Mouse (Mus musculus) kidney, embryonic 15.5 days (tissue): ENCODE measurements at regions not wholly inside any gene's neighbourhood (a gene's known extent, or its start where the extent isn't known, plus 50 kb on each side); places are given as distances from the start of the nearest gene placed in this dataset.

ENCODE experiments used
- ATAC-seq: fragments of 200-750 bp; cut with Nextera tagmentation; replicated peaks from 2 replicates; pipeline ENCODE4 v1.8.0; 2017; ENCODE audit warnings: moderate TSS enrichment; ENCODE audit not compliant: low FRiP score
- H3K27ac ChIP-seq: fragments of 300-500 bp; sonication (generic); 2 replicates; pipeline ENCODE4 v1.5.1; 2015; ENCODE audit warnings: mild to moderate bottlenecking, inconsistent platforms
- H3K27me3 ChIP-seq: fragments of 300-500 bp; sonication (generic); 2 replicates; pipeline ENCODE4 v1.6.1; 2015; ENCODE audit warnings: inconsistent platforms
- H3K36me3 ChIP-seq: fragments of 300-500 bp; sonication (generic); 2 replicates; pipeline ENCODE4 v1.6.1; 2015; ENCODE audit warnings: inconsistent platforms
- H3K4me1 ChIP-seq: fragments of 300-500 bp; sonication (generic); 2 replicates; pipeline ENCODE4 v1.6.1; 2015; ENCODE audit warnings: inconsistent platforms
- H3K4me2 ChIP-seq: fragments of 300-500 bp; sonication (generic); 2 replicates; pipeline ENCODE4 v1.6.1; 2015; ENCODE audit warnings: moderate library complexity, mild to moderate bottlenecking, inconsistent platforms
- H3K4me3 ChIP-seq: fragments of 300-500 bp; sonication (generic); replicated peaks from 2 replicates; pipeline ENCODE4 v1.5.1; 2015; ENCODE audit warnings: mild to moderate bottlenecking, inconsistent platforms
- H3K9ac ChIP-seq: fragments of 300-500 bp; sonication (generic); 2 replicates; pipeline ENCODE4 v1.6.1; 2015; ENCODE audit warnings: mild to moderate bottlenecking, inconsistent platforms
- H3K9me3 ChIP-seq: fragments of 300-500 bp; sonication (generic); replicated peaks from 2 replicates; pipeline ENCODE4 v1.6.1; 2016; ENCODE audit warnings: inconsistent platforms
- WGBS: fragments of 180-500 bp; shearing (Covaris S2); methylation state at CpG from one replicate; pipeline ENCODE4 v1.1.7; 2015; ENCODE audit warnings: mixed read lengths; 5-methylcytosine and 5-hydroxymethylcytosine counted together

DNA sequence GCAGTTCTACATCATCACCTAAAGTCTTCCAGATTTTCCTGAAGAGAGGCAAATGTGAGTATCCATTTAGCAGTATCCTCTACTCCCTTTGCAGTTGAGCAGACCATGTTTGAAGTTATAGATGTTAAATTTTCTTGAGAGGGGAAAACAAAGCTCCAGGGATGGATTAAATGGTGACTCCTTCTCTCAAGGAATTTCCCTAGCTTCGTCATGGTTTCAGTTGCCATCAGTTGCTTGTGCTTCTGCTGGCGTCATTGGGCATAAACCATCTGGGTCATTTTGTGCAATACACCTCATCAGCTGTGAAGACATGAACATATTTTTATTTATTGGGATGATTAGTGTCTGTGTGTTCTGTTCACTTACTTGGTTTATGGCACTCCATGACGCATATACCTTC is 72.7 kb upstream of the Cdkn2b start:
- 91% methylated on average over 3 of the region's 3 CpGs for WGBS
- no peak for ATAC-seq

GRCm38 (mm10) chr4:89382434-89382976 is 71.7 kb upstream of the Cdkn2b start:
- Histone ChIP-seq H3K9ac (no peak overlapping the region), H3K4me2 (no peak overlapping the region), H3K36me3 (no peaks in the 10 kb centered on the region), H3K27ac (no peak overlapping the region), H3K4me3 (no peak overlapping the region), H3K9me3 (no peaks in the 10 kb centered on the region), H3K4me1 (no peaks in the 10 kb centered on the region), H3K27me3 (no peaks in the 10 kb centered on the region)
- no peak for ATAC-seq
- WGBS: 75% methylated on average over 4 of the region's 4 CpGs

More for the DNA sequence above, 72.7 kb upstream of the Cdkn2b start:
- no peak overlapping the region for H3K4me3 ChIP-seq
- H3K9ac ChIP-seq: no peak overlapping the region
- no peaks in the 10 kb centered on the region for H3K36me3 ChIP-seq
- no peaks in the 10 kb centered on the region for H3K4me1 ChIP-seq
- H3K27me3 ChIP-seq: no peaks in the 10 kb centered on the region
- no peak overlapping the region for H3K4me2 ChIP-seq
- no peaks in the 10 kb centered on the region for H3K9me3 ChIP-seq
- no peak overlapping the region for H3K27ac ChIP-seq

GRCm38 (mm10) chr4:89381763-89382162 is 70.9 kb upstream of the Cdkn2b start:
- ATAC-seq: no peak
- Histone ChIP-seq H3K9me3 (no peaks in the 10 kb centered on the region), H3K36me3 (no peaks in the 10 kb centered on the region), H3K27ac (no peak overlapping the region), H3K4me1 (no peaks in the 10 kb centered on the region), H3K4me3 (no peak overlapping the region), H3K27me3 (no peaks in the 10 kb centered on the region), H3K4me2 (no peak overlapping the region), H3K9ac (no peak overlapping the region)
- 85% methylated on average over 2 of the region's 2 CpGs for WGBS

GRCm38 (mm10) chr4:89381077-89381476 is 70.2 kb upstream of the Cdkn2b start:
- Histone ChIP-seq H3K4me1 (no peaks in the 10 kb centered on the region), H3K4me2 (no peak overlapping the region), H3K36me3 (no peaks in the 10 kb centered on the region), H3K4me3 (no peak overlapping the region), H3K9ac (no peak overlapping the region), H3K27me3 (no peaks in the 10 kb centered on the region), H3K27ac (no peak overlapping the region), H3K9me3 (no peaks in the 10 kb centered on the region)
- no peak for ATAC-seq
- 88% methylated on average over 5 of the region's 5 CpGs for WGBS

DNA sequence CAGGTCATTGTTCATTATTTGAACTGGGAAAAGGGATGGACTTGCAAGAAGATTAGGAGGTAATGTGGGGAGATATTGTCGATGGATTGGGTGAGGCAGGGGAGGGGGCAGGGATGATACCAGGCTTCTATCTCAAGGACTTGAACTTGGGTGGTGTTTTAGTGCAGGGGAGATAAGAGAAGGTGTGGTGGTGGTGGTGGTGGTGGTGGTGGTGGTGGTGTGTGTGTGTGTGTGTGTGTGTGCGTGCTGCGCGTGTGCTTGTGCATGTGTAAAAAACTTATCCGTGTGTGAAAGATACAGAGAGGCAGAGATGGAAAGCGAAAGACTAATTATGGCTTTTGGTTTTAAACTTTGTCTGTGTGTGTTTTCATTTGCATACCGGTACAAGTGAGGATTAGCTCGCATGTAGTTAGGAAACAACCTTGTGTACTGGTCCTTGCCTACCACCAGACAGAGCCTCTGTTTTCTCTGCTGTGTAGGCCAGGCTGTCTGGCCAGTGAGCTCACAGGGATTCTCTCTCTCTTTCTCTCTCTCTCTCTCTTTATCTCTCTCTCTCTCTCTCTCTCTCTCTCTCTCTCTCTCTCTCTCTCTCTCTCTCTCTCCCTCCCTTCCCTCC is 69.6 kb upstream of the Cdkn2b start:
- no peaks in the 10 kb centered on the region for H3K4me1 ChIP-seq
- H3K36me3 ChIP-seq: no peaks in the 10 kb centered on the region
- 91% methylated on average over 8 of the region's 8 CpGs for WGBS
- H3K9ac ChIP-seq: no peak overlapping the region
- H3K27ac ChIP-seq: no peak overlapping the region
- H3K4me3 ChIP-seq: no peak overlapping the region
- no peaks in the 10 kb centered on the region for H3K9me3 ChIP-seq
- no peak for ATAC-seq
- no peaks in the 10 kb centered on the region for H3K27me3 ChIP-seq
- H3K4me2 ChIP-seq: no peak overlapping the region

DNA sequence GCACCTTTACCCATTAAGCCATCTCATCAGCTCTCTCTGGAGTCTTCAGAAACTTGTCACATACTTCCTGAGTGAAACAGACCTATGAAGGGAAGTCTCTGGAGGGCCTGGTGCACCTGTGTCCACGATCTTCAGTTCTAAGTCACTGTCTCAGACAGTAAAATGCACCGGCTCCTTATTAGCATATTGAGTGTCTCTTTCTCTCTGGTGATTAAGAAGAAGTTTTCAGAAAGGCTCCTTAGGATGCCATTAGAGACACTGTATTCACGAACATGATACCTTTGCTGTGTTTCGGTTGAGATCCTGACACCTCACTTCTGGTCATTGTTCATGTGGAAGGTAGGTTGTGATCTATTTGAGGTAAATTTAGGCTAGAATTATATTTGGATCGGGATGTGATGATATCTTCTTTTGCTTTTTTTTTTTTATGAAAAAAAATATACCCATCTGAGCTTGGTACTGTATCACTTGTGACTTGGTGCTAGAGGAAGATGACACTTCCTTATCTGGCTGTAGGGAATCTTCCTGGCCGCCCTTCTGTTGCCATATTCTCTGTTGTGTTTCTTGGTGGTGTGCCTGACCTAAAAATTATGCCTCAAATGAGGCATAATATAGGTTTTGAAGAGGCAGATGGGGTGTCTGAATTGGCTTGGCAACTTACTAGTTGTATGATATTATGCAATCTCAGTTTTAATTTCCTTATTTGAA is 68.9 kb upstream of the Cdkn2b start:
- Histone ChIP-seq H3K9ac (no peak overlapping the region), H3K4me3 (no peak overlapping the region), H3K27me3 (no peaks in the 10 kb centered on the region), H3K36me3 (no peaks in the 10 kb centered on the region), H3K27ac (no peak overlapping the region), H3K4me2 (no peak overlapping the region), H3K4me1 (no peaks in the 10 kb centered on the region), H3K9me3 (no peaks in the 10 kb centered on the region)
- no peak for ATAC-seq
- WGBS: 84% methylated on average over 6 of the region's 6 CpGs

GRCm38 (mm10) chr4:89372631-89373030 is 61.8 kb upstream of the Cdkn2b start:
- 80% methylated on average over 6 of the region's 6 CpGs for WGBS

GRCm38 (mm10) chr4:89368850-89369524 is 58.1 kb upstream of the Cdkn2b start:
- Histone ChIP-seq H3K4me1 (no peaks in the 10 kb centered on the region), H3K4me3 (no peak overlapping the region), H3K4me2 (no peak overlapping the region), H3K9ac (no peak overlapping the region), H3K27me3 (no peaks in the 10 kb centered on the region), H3K36me3 (no peaks in the 10 kb centered on the region), H3K27ac (no peak overlapping the region), H3K9me3 (no peaks in the 10 kb centered on the region)
- ATAC-seq: no peak
- WGBS: 74% methylated on average over 12 of the region's 12 CpGs

More at GRCm38 (mm10) chr4:89372631-89373030, 61.8 kb upstream of the Cdkn2b start:
- Histone ChIP-seq H3K9ac (no peak overlapping the region), H3K4me1 (no peaks in the 10 kb centered on the region), H3K4me2 (no peak overlapping the region), H3K4me3 (no peak overlapping the region), H3K9me3 (no peaks in the 10 kb centered on the region), H3K27ac (no peak overlapping the region), H3K27me3 (no peaks in the 10 kb centered on the region), H3K36me3 (no peaks in the 10 kb centered on the region)
- ATAC-seq: no peak

DNA sequence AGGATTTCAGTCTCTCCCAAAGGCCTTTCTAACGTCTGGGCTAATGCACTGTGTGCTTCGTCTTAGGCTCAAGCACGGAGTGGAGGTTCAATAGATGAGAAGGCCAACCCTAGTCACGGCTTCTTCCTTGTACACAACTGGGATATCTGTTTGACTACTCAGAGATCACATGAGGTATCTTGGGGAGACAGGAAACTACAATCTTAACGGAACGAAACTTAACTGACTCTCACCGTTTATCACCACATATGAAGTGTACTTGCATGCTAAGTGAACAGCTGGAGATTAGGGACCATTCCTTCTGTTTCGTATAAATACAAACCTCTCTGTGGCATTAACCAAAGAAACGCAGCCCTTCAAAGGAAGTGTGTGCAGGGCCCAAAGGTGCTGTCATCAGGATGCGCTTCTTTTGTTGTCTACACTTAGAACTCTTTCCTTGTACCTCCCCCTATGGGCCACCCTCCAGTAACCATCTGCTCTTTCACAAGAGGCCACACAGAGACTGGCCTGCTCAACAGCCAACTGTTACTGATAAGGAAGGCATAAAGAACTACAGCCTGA is 55.8 kb upstream of the Cdkn2b start:
- Histone ChIP-seq H3K4me1 (no peaks in the 10 kb centered on the region), H3K9ac (no peak overlapping the region), H3K27me3 (no peaks in the 10 kb centered on the region), H3K4me3 (no peak overlapping the region), H3K36me3 (no peaks in the 10 kb centered on the region), H3K27ac (no peak overlapping the region), H3K4me2 (no peak overlapping the region), H3K9me3 (no peaks in the 10 kb centered on the region)
- WGBS: 63% methylated on average over 10 of the region's 10 CpGs
- no peak for ATAC-seq

- ATAC-seq: no peak
- no peak overlapping the region for H3K4me3 ChIP-seq
- no peaks in the 10 kb centered on the region for H3K4me1 ChIP-seq
- 60% methylated on average over 5 of the region's 5 CpGs for WGBS
- H3K27me3 ChIP-seq: no peaks in the 10 kb centered on the region
- no peak overlapping the region for H3K9ac ChIP-seq
- no peak overlapping the region for H3K4me2 ChIP-seq
- H3K27ac ChIP-seq: no peak overlapping the region
- no peaks in the 10 kb centered on the region for H3K9me3 ChIP-seq
- no peaks in the 10 kb centered on the region for H3K36me3 ChIP-seq
Observed at GRCm38 (mm10) chr4:89365875-89366274, 55.0 kb upstream of the Cdkn2b start.

DNA sequence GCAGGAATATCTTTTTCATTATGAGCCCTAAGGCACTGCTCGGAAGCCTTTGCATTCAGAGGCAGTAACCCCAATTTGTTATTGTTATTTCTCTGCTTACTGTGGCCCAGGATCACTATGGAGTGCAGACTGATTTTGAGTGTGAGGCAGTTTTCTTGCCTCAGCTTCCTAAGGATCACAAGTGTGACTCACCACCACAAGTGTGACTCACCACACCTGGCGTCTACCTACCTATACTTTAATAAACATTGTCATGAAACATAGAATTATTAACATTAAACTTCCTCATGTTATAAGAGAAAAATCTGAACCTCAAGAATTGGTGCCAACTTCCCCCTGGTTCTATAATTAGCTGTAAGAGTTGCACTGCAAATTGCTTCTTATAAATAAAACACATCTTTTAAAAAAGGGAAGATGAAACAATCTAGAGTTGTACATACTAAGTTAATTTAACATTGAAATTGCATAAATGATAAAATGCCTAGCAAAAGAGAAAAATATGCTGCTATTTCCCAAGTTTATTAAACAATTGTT is 52.4 kb upstream of the Cdkn2b start:
- Histone ChIP-seq H3K4me2 (no peak overlapping the region), H3K27ac (no peak overlapping the region), H3K36me3 (no peaks in the 10 kb centered on the region), H3K4me3 (no peak overlapping the region), H3K9me3 (no peaks in the 10 kb centered on the region), H3K27me3 (no peaks in the 10 kb centered on the region), H3K9ac (no peak overlapping the region), H3K4me1 (no peaks in the 10 kb centered on the region)
- WGBS: 58% methylated on average over 2 of the region's 2 CpGs
- no peak for ATAC-seq

DNA sequence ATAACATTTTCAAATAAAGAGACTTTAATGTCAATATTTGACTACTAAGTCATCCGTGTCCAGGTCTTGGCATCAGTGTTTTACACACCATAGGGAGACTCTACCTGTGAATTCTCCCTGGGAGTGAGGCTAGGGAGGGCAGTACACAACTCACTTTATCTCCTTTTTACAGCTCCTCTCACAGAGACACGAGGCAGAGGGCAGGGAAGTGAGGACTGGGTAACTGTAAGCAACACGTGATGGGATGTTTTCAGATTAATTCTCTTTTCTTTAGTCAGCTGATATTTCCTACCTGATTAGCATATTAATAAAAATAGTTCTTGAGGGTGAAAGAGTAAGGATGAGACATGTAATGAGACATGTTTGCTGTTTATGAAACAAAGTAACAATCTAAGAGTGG is 51.8 kb upstream of the Cdkn2b start:
- no peaks in the 10 kb centered on the region for H3K27me3 ChIP-seq
- H3K4me1 ChIP-seq: no peaks in the 10 kb centered on the region
- H3K9ac ChIP-seq: no peak overlapping the region
- H3K9me3 ChIP-seq: no peaks in the 10 kb centered on the region
- H3K4me2 ChIP-seq: no peak overlapping the region
- no peaks in the 10 kb centered on the region for H3K36me3 ChIP-seq
- H3K27ac ChIP-seq: no peak overlapping the region
- 37% methylated on average over 3 of the region's 3 CpGs for WGBS
- no peak overlapping the region for H3K4me3 ChIP-seq
- ATAC-seq: no peak
